In the genomic region with DNA sequence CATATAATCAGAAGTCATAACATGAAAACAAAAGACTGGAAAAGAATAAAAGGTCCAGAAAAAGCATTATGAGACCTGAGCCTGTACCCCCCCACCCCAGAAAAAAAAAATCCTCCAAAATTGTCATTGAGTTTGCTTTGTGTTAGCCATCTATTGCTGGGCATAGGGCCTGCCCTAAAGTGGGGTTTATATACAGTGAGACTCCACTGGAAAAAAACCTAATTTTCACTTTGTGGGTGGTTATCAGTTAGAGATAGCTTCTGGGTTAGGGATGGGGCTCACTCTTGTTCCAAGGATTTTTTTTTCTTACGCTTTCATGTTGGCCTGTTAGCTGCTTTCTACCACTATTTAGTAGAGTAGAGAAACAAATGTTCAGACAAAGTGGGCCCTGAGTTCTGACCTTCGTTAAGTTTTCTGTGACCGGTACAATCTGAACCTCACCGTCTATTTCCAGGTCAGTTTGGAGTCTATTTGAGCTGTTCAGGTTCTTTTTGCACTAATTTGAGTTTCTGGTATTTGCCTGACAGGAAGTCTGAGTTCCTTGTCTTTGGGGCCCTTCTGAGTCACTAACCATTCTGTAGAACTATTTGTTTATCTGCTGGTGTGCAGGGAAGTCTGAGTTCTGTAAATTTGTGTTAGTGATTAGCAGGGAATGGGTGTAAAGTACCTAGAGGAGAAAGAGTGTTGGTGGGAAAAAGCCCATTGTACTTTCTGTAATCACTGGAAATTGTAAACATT, we compare ENCODE assay signal across 1 mouse cellular context.
TF ChIP-seq lines count a peak whose summit lies in the region.

No protein-coding gene starts in this region.

TF ChIP-seq in CH12.LX, 34 proteins besides CTCF, POLR2A, EP300 and RAD21 (continued from another document):
- peak; percentile 46 for TF ChIP-seq BHLHE40 (IDR thresholded peaks at IDR 0.05; ENCODE audit: low read depth, low read length)
- no peak; the same call in none of the 2 replicates for TF ChIP-seq TCF12 (IDR thresholded peaks at IDR 0.05; ENCODE audit: low read depth, low read length)
- TF ChIP-seq E2F4 (IDR thresholded peaks at IDR 0.05; ENCODE audit: insufficient replicate concordance, low read depth, low read length), result no peak
- no peak for TF ChIP-seq MAZ (IDR thresholded peaks at IDR 0.05; ENCODE audit: low read depth, low read length)
- TF ChIP-seq MAX (IDR thresholded peaks at IDR 0.05; ENCODE audit: low read length), result no peak
- TF ChIP-seq MAFK (IDR thresholded peaks at IDR 0.05; ENCODE audit: insufficient replicate concordance, low read length), result 0 out of 2 replicates have a peak, but pooled peaks have one; percentile 25
- no peak for TF ChIP-seq TBP (conservative IDR thresholded peaks at IDR 0.05; ENCODE audit: low read depth, low read length)
- no peak for TF ChIP-seq ZC3H11A (IDR thresholded peaks at IDR 0.05; ENCODE audit: low read depth, low read length)
- TF ChIP-seq NRF1 (IDR thresholded peaks at IDR 0.05; ENCODE audit: low read depth, low read length), result no peak
- TF ChIP-seq MXI1 (IDR thresholded peaks at IDR 0.05; ENCODE audit: low read depth, low read length), result no peak
- no peak for TF ChIP-seq CHD1 (IDR thresholded peaks at IDR 0.05; ENCODE audit: low read depth, low read length)
- no peak for TF ChIP-seq NELFE (IDR thresholded peaks at IDR 0.05; ENCODE audit: low read depth, low read length)
- no peak for TF ChIP-seq KAT2A (IDR thresholded peaks at IDR 0.05; ENCODE audit: insufficient replicate concordance, low read length)
- TF ChIP-seq MEF2A (IDR thresholded peaks at IDR 0.05; ENCODE audit: borderline replicate concordance, low read depth, low read length), result peak; percentile 91
- TF ChIP-seq ETS1 (conservative IDR thresholded peaks at IDR 0.05; ENCODE audit: low read depth, low read length), result peak; percentile 66; the same call in 1 of the 2 replicates
- no peak for TF ChIP-seq USF2 (conservative IDR thresholded peaks at IDR 0.05; ENCODE audit: low read depth, low read length)
- no peak for TF ChIP-seq ZMIZ1 (IDR thresholded peaks at IDR 0.05; ENCODE audit: low read depth, low read length)
- TF ChIP-seq RCOR1 (conservative IDR thresholded peaks at IDR 0.05; ENCODE audit: low read depth, low read length), result no peak
- peak; percentile 28; the same call in 1 of the 2 replicates for TF ChIP-seq HCFC1 (IDR thresholded peaks at IDR 0.05; ENCODE audit: low read depth, low read length)
- 0 out of 2 replicates have a peak, but pooled peaks have one; percentile 35 for TF ChIP-seq ELF1 (IDR thresholded peaks at IDR 0.05; ENCODE audit: low read depth, low read length)
